Mouse (Mus musculus) embryonic facial prominence, embryonic 10.5 days (tissue): ENCODE results near the gene Asb7. TPM values are rescaled to one million over a fixed set of nuclear protein-coding genes. Genes with fewer than 3 reads are reported as not detected.

ENCODE experiments used
- DNase-seq: peaks from one replicate; pipeline ENCODE4 v3.0.0-alpha.2; 2017; ENCODE audit warnings: low spot score
- H3K27ac ChIP-seq: fragments of 300-500 bp; sonication (generic); replicated peaks from 2 replicates; pipeline ENCODE4 v1.5.1; 2016; ENCODE audit warnings: mild to moderate bottlenecking
- H3K27me3 ChIP-seq: fragments of 300-500 bp; sonication (generic); replicated peaks from 2 replicates; pipeline ENCODE4 v1.6.1; 2016; ENCODE audit warnings: low read depth, mild to moderate bottlenecking; ENCODE audit not compliant: poor library complexity, severe bottlenecking
- H3K36me3 ChIP-seq: fragments of 300-500 bp; sonication (generic); replicated peaks from 2 replicates; pipeline ENCODE4 v1.6.1; 2016; ENCODE audit warnings: mild to moderate bottlenecking, moderate library complexity
- H3K4me1 ChIP-seq: fragments of 300-500 bp; sonication (generic); 2 replicates; pipeline ENCODE4 v1.6.1; 2016
- H3K4me3 ChIP-seq: fragments of 300-500 bp; sonication (generic); 2 replicates; pipeline ENCODE4 v1.5.1; 2016; ENCODE audit warnings: mild to moderate bottlenecking, moderate library complexity
- H3K9me3 ChIP-seq: fragments of 300-500 bp; sonication (generic); 2 replicates; pipeline ENCODE4 v1.6.1; 2016; ENCODE audit warnings: mild to moderate bottlenecking
- WGBS: fragments of 180-500 bp; shearing (Covaris S2); methylation state at CpG from one replicate; pipeline ENCODE4 v1.1.7; 2016; 5-methylcytosine and 5-hydroxymethylcytosine counted together
- polyA plus RNA-seq: library from polyadenylated mRNA; unstranded; fragments of >200 nt; fragmentation: Nextera tagmentation; extraction: Ambion mirVana; gene quantifications from 2 replicates; pipeline ENCODE4 v1.2.1, GENCODE M21; 2016

The Asb7 gene
- polyA plus RNA-seq, 1 experiment from 2014 or later = 20.1 TPM

GRCm38 (mm10) chr7:66649181-66649580, 40.2 kb downstream of the Asb7 start:
- Histone ChIP-seq H3K27ac (no peak overlapping the region), H3K9me3 (no peaks in the 10 kb centered on the region), H3K4me1 (no peaks in the 10 kb centered on the region), H3K27me3 (no peaks in the 10 kb centered on the region), H3K36me3 (peaks cover 56% of the 10 kb centered on the region), H3K4me3 (no peak overlapping the region)
- no peak for DNase-seq
- 92% methylated on average over 2 of the region's 2 CpGs for WGBS

- Histone ChIP-seq H3K36me3 (peaks cover 43% of the 10 kb centered on the region), H3K27me3 (no peaks in the 10 kb centered on the region), H3K9me3 (no peaks in the 10 kb centered on the region), H3K4me1 (no peaks in the 10 kb centered on the region), H3K4me3 (no peak overlapping the region), H3K27ac (no peak overlapping the region)
- DNase-seq = no peak
- 100% methylated on average over 2 of the region's 2 CpGs for WGBS
These were observed 43.7 kb downstream of the Asb7 start for GRCm38 (mm10) chr7:66645736-66646135.

- H3K4me3 ChIP-seq = no peak overlapping the region
- no peaks in the 10 kb centered on the region for H3K9me3 ChIP-seq
- no peaks in the 10 kb centered on the region for H3K27me3 ChIP-seq
- 76% methylated on average over 6 of the region's 6 CpGs for WGBS
- H3K36me3 ChIP-seq = no peaks in the 10 kb centered on the region
- peaks cover 12% of the 10 kb centered on the region for H3K4me1 ChIP-seq
- no peak for DNase-seq
- no peak overlapping the region for H3K27ac ChIP-seq
These were observed 56.0 kb downstream of the Asb7 start for GRCm38 (mm10) chr7:66633351-66633750.

GRCm38 (mm10) chr7:66630154-66630800, 59.1 kb downstream of the Asb7 start:
- peaks cover 12% of the 10 kb centered on the region for H3K4me1 ChIP-seq
- no peaks in the 10 kb centered on the region for H3K36me3 ChIP-seq
- no peak overlapping the region for H3K4me3 ChIP-seq
- 49% methylated on average over 15 of the region's 15 CpGs for WGBS
- H3K27me3 ChIP-seq = no peaks in the 10 kb centered on the region
- H3K9me3 ChIP-seq = peaks cover 4% of the 10 kb centered on the region; the same call in 1 of the 2 replicates
- H3K27ac ChIP-seq = 0 out of 2 replicates have a peak overlapping the region, but pooled peaks have one; percentile 19
- DNase-seq = peak; percentile 56

- no peaks in the 10 kb centered on the region for H3K27me3 ChIP-seq
- H3K36me3 ChIP-seq = no peaks in the 10 kb centered on the region
- H3K4me3 ChIP-seq = no peak overlapping the region
These were observed 60.0 kb downstream of the Asb7 start for GRCm38 (mm10) chr7:66629419-66629818.

GRCm38 (mm10) chr7:66623436-66623835, 66.0 kb downstream of the Asb7 start:
- 52% methylated on average over 3 of the region's 3 CpGs for WGBS

More at GRCm38 (mm10) chr7:66629419-66629818, 60.0 kb downstream of the Asb7 start:
- DNase-seq = no peak
- WGBS = 74% methylated on average over 4 of the region's 4 CpGs
- no peak overlapping the region for H3K27ac ChIP-seq
- H3K4me1 ChIP-seq = peaks cover 12% of the 10 kb centered on the region
- peaks cover 4% of the 10 kb centered on the region; the same call in 1 of the 2 replicates for H3K9me3 ChIP-seq

GRCm38 (mm10) chr7:66601846-66602245, 87.5 kb downstream of the Asb7 start:
- H3K4me1 ChIP-seq = no peaks in the 10 kb centered on the region
- no peak overlapping the region for H3K4me3 ChIP-seq
- no peaks in the 10 kb centered on the region for H3K27me3 ChIP-seq
- no peak overlapping the region for H3K27ac ChIP-seq
- no peaks in the 10 kb centered on the region for H3K36me3 ChIP-seq
- no peaks in the 10 kb centered on the region for H3K9me3 ChIP-seq
- DNase-seq = no peak

More at GRCm38 (mm10) chr7:66623436-66623835, 66.0 kb downstream of the Asb7 start:
- H3K27ac ChIP-seq = no peak overlapping the region
- H3K9me3 ChIP-seq = peaks cover 4% of the 10 kb centered on the region; the same call in 1 of the 2 replicates
- no peak overlapping the region for H3K4me3 ChIP-seq
- no peaks in the 10 kb centered on the region for H3K27me3 ChIP-seq
- H3K4me1 ChIP-seq = peaks cover 9% of the 10 kb centered on the region
- DNase-seq = no peak
- no peaks in the 10 kb centered on the region for H3K36me3 ChIP-seq

GRCm38 (mm10) chr7:66600622-66601610, 88.5 kb downstream of the Asb7 start:
- WGBS = 70% methylated on average over 12 of the region's 12 CpGs

GRCm38 (mm10) chr7:66600126-66600525, 89.3 kb downstream of the Asb7 start:
- H3K4me1 ChIP-seq = no peaks in the 10 kb centered on the region
- H3K27me3 ChIP-seq = no peaks in the 10 kb centered on the region
- 87% methylated on average over 3 of the region's 3 CpGs for WGBS
- no peak overlapping the region for H3K27ac ChIP-seq
- no peak for DNase-seq
- H3K9me3 ChIP-seq = no peaks in the 10 kb centered on the region
- H3K4me3 ChIP-seq = no peak overlapping the region
- no peaks in the 10 kb centered on the region for H3K36me3 ChIP-seq

More at GRCm38 (mm10) chr7:66600622-66601610, 88.5 kb downstream of the Asb7 start:
- H3K27me3 ChIP-seq = no peaks in the 10 kb centered on the region
- DNase-seq = no peak
- H3K9me3 ChIP-seq = no peaks in the 10 kb centered on the region
- no peaks in the 10 kb centered on the region for H3K36me3 ChIP-seq
- no peaks in the 10 kb centered on the region for H3K4me1 ChIP-seq
- H3K4me3 ChIP-seq = no peak overlapping the region
- H3K27ac ChIP-seq = no peak overlapping the region

GRCm38 (mm10) chr7:66597900-66598299, 91.5 kb downstream of the Asb7 start:
- WGBS = 97% methylated on average over 3 of the region's 3 CpGs
- no peak for DNase-seq
- Histone ChIP-seq H3K36me3 (no peaks in the 10 kb centered on the region), H3K27me3 (no peaks in the 10 kb centered on the region), H3K9me3 (no peaks in the 10 kb centered on the region), H3K4me3 (no peak overlapping the region), H3K27ac (no peak overlapping the region), H3K4me1 (no peaks in the 10 kb centered on the region)
